Mouse (Mus musculus) heart, embryonic 11.5 days (tissue): ENCODE data around the gene Commd4. TPM values are rescaled to one million over a fixed set of nuclear protein-coding genes. Genes with fewer than 3 reads are reported as not detected.

Experiments used
- polyA plus RNA-seq: library from polyadenylated mRNA; unstranded; fragments of >200 nt; fragmentation: Nextera tagmentation; extraction: Ambion mirVana; gene quantifications from 2 replicates; pipeline ENCODE4 v1.2.1, GENCODE M21; 2014

Commd4 gene
- polyA plus RNA-seq, 1 experiment from 2014 or later = 67.9 TPM

Other genes starting within 250 kb of the Commd4 start
- gene Snx33, start 230.0 kb downstream of the Commd4 start, polyA plus RNA-seq = 4.5 and 5.2 TPM in 2 replicates
- 65.6 and 66.0 TPM in 2 replicates for gene Imp3, start 220.9 kb downstream of the Commd4 start, polyA plus RNA-seq
- 19.0 and 21.6 TPM in 2 replicates for gene Snupn, start 207.5 kb downstream of the Commd4 start, polyA plus RNA-seq
- gene Ptpn9, start 163.4 kb downstream of the Commd4 start, polyA plus RNA-seq = 21.9 and 22.0 TPM in 2 replicates
- gene Sin3a, start 86.3 kb downstream of the Commd4 start, polyA plus RNA-seq = 34.4 TPM in 2 replicates
- gene Man2c1, start 27.6 kb downstream of the Commd4 start, polyA plus RNA-seq = 22.0 and 29.1 TPM in 2 replicates
- 4.4 and 6.0 TPM in 2 replicates for gene Neil1, start 10.0 kb downstream of the Commd4 start, polyA plus RNA-seq
- gene Trcg1, start 78.2 kb upstream of the Commd4 start, polyA plus RNA-seq = not detected in 2 replicates
- 15.5 and 16.2 TPM in 2 replicates for gene 1700017B05Rik, start 104.3 kb upstream of the Commd4 start, polyA plus RNA-seq